Mouse (Mus musculus) liver, embryonic 16.5 days (tissue): Measurements from ENCODE around the gene Slc30a5. TPM values are rescaled to one million over a fixed set of nuclear protein-coding genes. Genes with fewer than 3 reads are reported as not detected.

Source experiments
- ATAC-seq: fragments of 200-750 bp; cut with Nextera tagmentation; 2 replicates; pipeline ENCODE4 v1.8.0; 2017; ENCODE audit warnings: low read depth, mild to moderate bottlenecking, moderate number of reproducible peaks, moderate library complexity
- H3K27ac ChIP-seq: fragments of 300-500 bp; sonication (generic); 2 replicates; pipeline ENCODE4 v1.5.1; 2014; ENCODE audit warnings: mild to moderate bottlenecking, low read length
- H3K27me3 ChIP-seq: fragments of 300-500 bp; sonication (generic); 2 replicates; pipeline ENCODE4 v1.6.1; 2014; ENCODE audit warnings: low read depth, low read length, mixed read lengths; ENCODE audit not compliant: control insufficient read depth, insufficient read depth
- H3K36me3 ChIP-seq: fragments of 300-500 bp; sonication (generic); 2 replicates; pipeline ENCODE4 v1.6.1; 2014; ENCODE audit warnings: mild to moderate bottlenecking; ENCODE audit not compliant: control insufficient read depth, insufficient read depth
- H3K4me1 ChIP-seq: fragments of 300-500 bp; sonication (generic); 2 replicates; pipeline ENCODE4 v1.6.1; 2014; ENCODE audit warnings: low read depth, low read length, mixed read lengths; ENCODE audit not compliant: control insufficient read depth
- H3K4me2 ChIP-seq: fragments of 300-500 bp; sonication (generic); 2 replicates; pipeline ENCODE4 v1.6.1; 2014; ENCODE audit warnings: low read depth, low read length, mixed read lengths
- H3K4me3 ChIP-seq: fragments of 300-500 bp; sonication (generic); 2 replicates; pipeline ENCODE4 v1.5.1; 2014; ENCODE audit warnings: low read depth, mild to moderate bottlenecking, low read length
- H3K9ac ChIP-seq: fragments of 300-500 bp; sonication (generic); 2 replicates; pipeline ENCODE4 v1.6.1; 2014; ENCODE audit warnings: low read depth, low read length
- H3K9me3 ChIP-seq: fragments of 300-500 bp; sonication (generic); replicated peaks from 2 replicates; pipeline ENCODE4 v1.6.1; 2016; ENCODE audit warnings: low read length; ENCODE audit not compliant: control insufficient read depth
- WGBS: fragments of 180-500 bp; shearing (Covaris S2); extraction: QIAGEN DNeasy Blood & Tissue Kit; methylation state at CpG from one replicate; pipeline ENCODE4 v1.1.7; 2014; ENCODE audit not compliant: insufficient replicate concordance; 5-methylcytosine and 5-hydroxymethylcytosine counted together
- polyA plus RNA-seq: library from polyadenylated mRNA; unstranded; fragments of >200 nt; fragmentation: Nextera tagmentation; extraction: Ambion mirVana; gene quantifications from 2 replicates; pipeline ENCODE4 v1.2.1, GENCODE M21; 2015

Slc30a5 gene
- polyA plus RNA-seq, 1 experiment from 2014 or later: 21.2 TPM

DNA sequence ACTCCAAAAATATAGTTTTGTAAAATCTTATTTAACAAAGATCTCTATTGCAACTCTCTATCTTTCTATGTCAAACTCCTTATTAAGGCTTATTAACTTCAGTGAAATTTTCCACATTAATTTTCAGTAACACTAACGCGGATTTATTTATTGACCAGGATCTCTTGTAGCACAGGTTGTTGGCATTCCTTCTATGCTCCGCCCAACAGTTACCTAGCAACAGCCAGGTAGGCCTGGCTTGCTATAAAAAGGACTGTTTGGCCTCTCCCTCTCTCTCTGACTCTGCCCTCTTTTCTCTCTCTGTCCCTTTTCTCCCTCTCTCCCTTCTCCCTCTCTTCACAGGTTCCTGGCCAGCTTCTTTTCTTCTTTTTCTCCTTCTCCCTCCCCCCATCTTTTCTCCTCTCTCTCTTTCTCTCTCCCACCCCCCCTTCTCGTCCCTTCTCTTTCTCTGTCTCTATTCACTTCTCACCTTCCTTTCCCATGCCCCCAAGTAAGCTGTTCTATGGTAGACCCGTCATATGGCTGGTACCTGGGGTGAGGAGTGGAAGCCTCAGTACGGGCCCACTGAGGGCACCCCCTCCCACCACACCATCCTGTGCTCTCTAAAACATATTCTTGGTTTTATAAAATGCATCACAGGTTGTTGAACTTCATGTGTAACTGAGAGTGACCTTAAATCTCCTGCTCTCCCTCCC, 45.8 kb downstream of the Slc30a5 start:
- H3K4me3 ChIP-seq: no peak overlapping the region
- WGBS: 81% methylated on average over 6 of the region's 6 CpGs

DNA sequence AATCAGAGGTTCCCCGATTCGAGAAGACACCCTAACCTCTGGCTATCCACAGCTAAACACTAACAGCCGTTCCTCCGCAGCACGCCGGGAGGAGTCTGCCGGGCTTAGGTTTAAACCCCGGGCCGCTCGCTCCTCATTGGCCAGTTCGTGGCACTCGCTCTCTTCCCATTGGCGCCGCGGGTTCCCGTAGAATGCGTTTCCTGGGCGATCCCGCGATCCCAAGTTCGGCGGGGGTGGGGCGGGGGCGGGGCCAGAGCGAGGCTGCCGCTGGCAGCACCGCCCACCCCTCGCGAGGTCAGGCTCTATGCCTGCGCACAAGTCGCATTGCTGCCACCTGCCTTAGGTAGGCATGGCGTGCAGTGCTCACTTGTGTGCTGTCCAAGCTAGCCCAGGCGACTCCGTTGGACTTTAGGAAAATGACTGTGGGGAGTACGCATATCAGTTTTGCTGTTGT, 46.8 kb downstream of the Slc30a5 start, which contains the start of gene Ccnb1:
TSS of gene Ccnb1 (minus strand) at position 157 of the 454 bp plus-strand sequence.
- WGBS: under 1% methylated on average over 35 of the region's 35 CpGs

More for the DNA sequence above, 45.8 kb downstream of the Slc30a5 start:
- Histone ChIP-seq H3K27me3 (no peaks in the 10 kb centered on the region), H3K36me3 (peaks cover 27% of the 10 kb centered on the region), H3K27ac (no peak overlapping the region), H3K4me1 (peaks cover 32% of the 10 kb centered on the region), H3K9ac (no peak overlapping the region), H3K4me2 (no peak overlapping the region), H3K9me3 (no peaks in the 10 kb centered on the region)
- no peak for ATAC-seq

GRCm38 (mm10) chr13:100785806-100786413, 47.3 kb downstream of the Slc30a5 start:
- ATAC-seq: peak; percentile 30
- under 1% methylated on average over 30 of the region's 30 CpGs for WGBS
- Histone ChIP-seq H3K36me3 (peaks cover 43% of the 10 kb centered on the region), H3K9me3 (no peaks in the 10 kb centered on the region), H3K4me3 (peak overlapping the region; percentile 100), H3K27me3 (no peaks in the 10 kb centered on the region), H3K27ac (peak overlapping the region; percentile 93), H3K4me1 (peaks cover 35% of the 10 kb centered on the region), H3K9ac (peak overlapping the region; percentile 97), H3K4me2 (peak overlapping the region; percentile 69)

More for the DNA sequence above, 46.8 kb downstream of the Slc30a5 start, which contains the start of gene Ccnb1:
- Histone ChIP-seq H3K9me3 (no peaks in the 10 kb centered on the region), H3K4me2 (peak within 1 kb of the TSS; percentile 81), H3K4me3 (peak within 1 kb of the TSS; percentile 100), H3K27me3 (no peaks in the 10 kb centered on the region), H3K36me3 (peaks cover 38% of the 10 kb centered on the region), H3K9ac (peak within 1 kb of the TSS; percentile 97), H3K27ac (peak within 1 kb of the TSS; percentile 93), H3K4me1 (peaks cover 35% of the 10 kb centered on the region)
- peak; percentile 98 for ATAC-seq

DNA sequence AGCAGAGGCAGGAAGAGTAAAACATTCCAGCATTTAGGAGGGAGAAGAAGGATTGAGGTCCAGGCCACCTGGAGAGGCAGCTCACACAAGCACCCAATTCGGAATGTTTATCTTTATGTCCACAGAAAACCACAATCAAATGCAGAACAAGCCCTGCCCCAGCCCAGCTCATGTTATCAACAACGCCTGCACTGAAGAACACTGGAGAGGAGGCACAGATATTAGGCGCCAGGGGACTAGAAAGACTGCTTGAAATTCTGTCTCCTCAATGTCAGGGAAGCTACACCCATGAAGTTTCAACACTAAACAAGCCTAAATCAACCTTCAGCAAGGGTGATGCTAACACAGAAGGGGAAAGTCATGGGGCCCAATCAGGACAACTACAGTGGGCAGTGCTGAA, 55.7 kb downstream of the Slc30a5 start:
- ATAC-seq: peak; percentile 70
- Histone ChIP-seq H3K36me3 (peaks cover 35% of the 10 kb centered on the region), H3K27me3 (no peaks in the 10 kb centered on the region), H3K4me2 (peak overlapping the region; percentile 43), H3K4me3 (0 out of 2 replicates have a peak overlapping the region, but pooled peaks have one; percentile 9), H3K27ac (peak overlapping the region; percentile 88), H3K9ac (peak overlapping the region; percentile 27; the same call in 1 of the 2 replicates), H3K4me1 (peaks cover 50% of the 10 kb centered on the region), H3K9me3 (no peaks in the 10 kb centered on the region)
- 18% methylated on average over 3 of the region's 3 CpGs for WGBS

DNA sequence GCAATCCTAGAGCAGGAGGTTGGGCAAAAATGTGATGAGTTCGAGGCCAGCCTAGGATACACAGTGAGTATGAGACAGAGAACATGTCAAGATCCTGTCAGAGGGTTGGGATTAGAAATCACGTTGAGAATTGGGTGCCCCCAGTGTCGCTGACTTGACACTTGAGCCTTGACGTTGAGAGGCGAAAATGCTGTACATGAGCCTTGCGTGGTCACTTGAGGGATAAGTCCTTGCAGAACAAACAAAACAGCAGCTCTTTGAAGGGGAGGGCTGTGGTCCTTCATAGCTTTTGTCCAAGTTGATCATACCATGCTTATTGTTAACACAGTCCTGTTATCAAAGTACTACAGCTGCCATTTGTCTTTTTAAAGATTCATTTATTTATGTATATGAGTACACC, 56.5 kb downstream of the Slc30a5 start:
- Histone ChIP-seq H3K4me2 (peak overlapping the region; percentile 92; the same call in 1 of the 2 replicates), H3K36me3 (peaks cover 28% of the 10 kb centered on the region), H3K9ac (no peak overlapping the region), H3K27ac (peak overlapping the region; percentile 88), H3K9me3 (no peaks in the 10 kb centered on the region), H3K4me3 (no peak overlapping the region), H3K4me1 (peaks cover 46% of the 10 kb centered on the region), H3K27me3 (no peaks in the 10 kb centered on the region)
- 52% methylated on average over 6 of the region's 6 CpGs for WGBS
- ATAC-seq: no peak

DNA sequence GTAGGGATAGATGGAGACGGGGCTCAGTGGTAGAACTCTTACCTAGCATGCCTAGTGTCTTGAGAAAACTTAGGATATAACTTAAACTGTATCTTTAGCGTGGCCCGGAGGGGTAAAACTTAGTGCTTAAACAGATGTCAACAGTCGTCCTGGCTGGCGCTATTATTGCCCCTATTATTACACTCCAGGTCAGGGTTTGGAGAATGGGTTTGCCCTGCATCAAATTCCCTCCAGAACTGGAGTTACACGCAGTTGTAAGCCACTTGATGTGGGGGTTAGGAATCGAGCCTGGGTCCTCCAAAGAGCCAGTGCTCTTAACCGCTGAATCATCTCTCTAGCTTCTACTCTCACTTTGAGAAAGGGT, 57.2 kb downstream of the Slc30a5 start:
- Histone ChIP-seq H3K27me3 (no peaks in the 10 kb centered on the region), H3K9me3 (no peaks in the 10 kb centered on the region), H3K36me3 (peaks cover 25% of the 10 kb centered on the region), H3K27ac (peak overlapping the region; percentile 88), H3K4me2 (peak overlapping the region; percentile 92), H3K9ac (peak overlapping the region; percentile 79), H3K4me1 (peaks cover 46% of the 10 kb centered on the region), H3K4me3 (peak overlapping the region; percentile 78)
- 11% methylated on average over 8 of the region's 8 CpGs for WGBS
- ATAC-seq: no peak

DNA sequence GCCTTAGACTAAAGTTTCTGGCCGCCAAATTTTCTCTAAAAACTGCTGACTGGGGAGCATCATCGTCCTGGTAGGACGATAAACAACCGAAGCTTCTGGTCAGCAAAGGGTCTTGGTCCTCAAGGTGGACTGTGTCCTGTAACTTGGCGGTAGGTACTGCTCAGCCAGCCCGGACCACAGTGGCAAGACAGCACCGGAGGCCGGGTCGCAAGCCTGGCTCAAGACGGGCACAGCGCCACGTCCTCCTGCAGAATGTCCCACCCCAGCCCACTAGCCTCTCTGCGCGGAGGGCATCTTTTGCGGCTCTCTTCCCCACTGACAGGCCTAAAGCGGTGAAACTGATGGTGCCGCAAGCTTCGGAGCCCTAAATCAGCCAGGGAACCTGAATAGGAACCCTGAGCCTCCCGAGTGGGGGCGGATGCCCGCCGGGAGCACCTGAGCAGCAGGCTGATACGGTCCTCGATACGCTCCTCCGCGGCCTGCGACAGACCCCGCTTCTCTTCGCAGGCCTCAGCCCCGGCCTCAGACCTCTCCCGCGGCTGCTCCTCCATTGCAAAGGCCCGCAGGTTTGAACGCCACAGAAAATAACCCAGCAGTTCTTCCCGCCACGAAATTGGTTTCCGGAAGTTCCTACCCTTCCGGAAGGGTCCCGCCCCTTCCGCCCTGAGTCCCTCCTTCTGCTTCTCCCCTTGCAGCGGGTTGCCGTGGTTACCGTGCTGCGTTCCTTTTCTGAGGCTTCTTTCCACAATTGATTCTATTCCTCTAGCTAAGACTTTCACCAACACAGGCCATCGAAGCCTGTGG, 57.8 kb downstream of the Slc30a5 start, which contains the start of gene Cenph:
TSS of gene Cenph (minus strand) at position 648 of the 804 bp plus-strand sequence.
- ATAC-seq: peak; percentile 82
- WGBS: under 1% methylated on average over 46 of the region's 46 CpGs
- H3K4me2 ChIP-seq: peak within 1 kb of the TSS; percentile 92
- H3K27ac ChIP-seq: peak within 1 kb of the TSS; percentile 88
- H3K9ac ChIP-seq: peak within 1 kb of the TSS; percentile 79
- H3K9me3 ChIP-seq: no peaks in the 10 kb centered on the region
- H3K27me3 ChIP-seq: no peaks in the 10 kb centered on the region
- peaks cover 25% of the 10 kb centered on the region for H3K36me3 ChIP-seq
- H3K4me3 ChIP-seq: peak within 1 kb of the TSS; percentile 78
- peaks cover 46% of the 10 kb centered on the region for H3K4me1 ChIP-seq

DNA sequence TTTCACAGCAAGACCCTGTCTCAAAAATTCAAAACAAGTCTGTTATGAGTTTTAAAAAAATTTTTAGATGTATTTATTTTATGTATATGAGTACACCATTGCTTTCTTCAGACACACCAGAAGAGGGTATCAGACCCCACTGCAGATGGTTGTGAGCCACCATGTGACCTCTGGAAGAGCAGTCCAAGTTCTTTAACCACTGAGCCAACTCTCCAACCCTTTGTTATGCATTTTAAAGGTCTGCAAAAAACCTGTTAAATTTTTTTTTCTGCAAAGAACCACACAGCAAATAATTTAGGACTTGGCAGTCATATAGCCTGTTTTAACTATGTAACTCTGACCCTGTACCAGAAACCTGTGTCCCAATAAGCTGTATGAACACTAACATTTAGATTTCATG, 58.5 kb downstream of the Slc30a5 start:
- no peak for ATAC-seq
- peaks cover 46% of the 10 kb centered on the region for H3K4me1 ChIP-seq
- H3K27ac ChIP-seq: no peak overlapping the region
- peak overlapping the region; percentile 79 for H3K9ac ChIP-seq
- no peaks in the 10 kb centered on the region for H3K9me3 ChIP-seq
- H3K36me3 ChIP-seq: peaks cover 24% of the 10 kb centered on the region
- peak overlapping the region; percentile 92 for H3K4me2 ChIP-seq
- H3K4me3 ChIP-seq: peak overlapping the region; percentile 78
- no peaks in the 10 kb centered on the region for H3K27me3 ChIP-seq
